Mouse (Mus musculus) limb, embryonic 10.5 days (tissue): ENCODE measurements around the gene Vps37b. TPM values are rescaled to one million over a fixed set of nuclear protein-coding genes. Genes with fewer than 3 reads are reported as not detected.

ENCODE experiments used
- DNase-seq: peaks from one replicate; pipeline ENCODE4 v3.0.0-alpha.2; 2017; ENCODE audit warnings: low spot score
- H3K27ac ChIP-seq: fragments of 300-500 bp; sonication (generic); 2 replicates; pipeline ENCODE4 v1.5.1; 2016; ENCODE audit warnings: mild to moderate bottlenecking
- H3K27me3 ChIP-seq: fragments of 300-500 bp; sonication (generic); 2 replicates; pipeline ENCODE4 v1.6.1; 2016; ENCODE audit warnings: low read depth, mild to moderate bottlenecking; ENCODE audit not compliant: poor library complexity, severe bottlenecking
- H3K36me3 ChIP-seq: fragments of 300-500 bp; sonication (generic); 2 replicates; pipeline ENCODE4 v1.6.1; 2016; ENCODE audit warnings: mild to moderate bottlenecking, moderate library complexity
- H3K4me1 ChIP-seq: fragments of 300-500 bp; sonication (generic); 2 replicates; pipeline ENCODE4 v1.6.1; 2016
- H3K4me3 ChIP-seq: fragments of 300-500 bp; sonication (generic); 2 replicates; pipeline ENCODE4 v1.5.1; 2016; ENCODE audit warnings: mild to moderate bottlenecking, moderate library complexity
- H3K9me3 ChIP-seq: fragments of 300-500 bp; sonication (generic); replicated peaks from 2 replicates; pipeline ENCODE4 v1.6.1; 2016; ENCODE audit warnings: mild to moderate bottlenecking
- WGBS: fragments of 180-500 bp; shearing (Covaris S2); methylation state at CpG from one replicate; pipeline ENCODE4 v1.1.7; 2016; 5-methylcytosine and 5-hydroxymethylcytosine counted together
- polyA plus RNA-seq: library from polyadenylated mRNA; unstranded; fragments of >200 nt; fragmentation: Nextera tagmentation; extraction: Ambion mirVana; gene quantifications from 2 replicates; pipeline ENCODE4 v1.2.1, GENCODE M21; 2016

Gene Vps37b
- 40.5 and 42.6 TPM in 2 replicates for polyA plus RNA-seq

DNA sequence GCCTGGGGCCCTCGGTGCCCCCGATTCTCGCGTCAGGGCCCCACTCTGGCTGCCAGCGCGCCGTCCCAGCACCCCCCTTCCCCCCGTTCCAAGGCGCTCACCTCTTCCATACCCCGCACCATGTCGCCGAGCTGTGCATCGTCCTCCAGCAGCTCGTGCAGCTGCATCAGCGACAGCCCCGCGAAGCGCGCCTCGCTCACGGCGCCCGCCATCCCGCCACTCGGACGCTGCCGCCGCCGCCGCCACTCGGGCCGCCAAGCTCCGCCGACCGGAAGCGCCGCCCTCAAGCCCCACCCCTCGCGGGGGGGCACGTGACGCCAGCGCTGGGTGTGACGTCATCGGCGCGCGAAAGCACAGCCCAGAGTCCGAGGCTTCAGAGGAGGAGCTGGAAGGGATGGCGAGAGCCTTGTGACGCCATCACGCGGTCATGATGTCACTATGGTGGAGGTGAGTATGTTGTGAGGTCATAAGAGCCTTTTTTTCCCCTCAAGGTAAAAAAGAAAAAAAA is at the start of gene Vps37b:
Vps37b (minus strand) TSS at position 270 of the 508 bp plus-strand sequence.
- Histone ChIP-seq H3K36me3 (peaks cover 23% of the 10 kb centered on the region), H3K4me1 (peaks cover 29% of the 10 kb centered on the region)
- under 1% methylated on average over 52 of the region's 52 CpGs for WGBS

DNA sequence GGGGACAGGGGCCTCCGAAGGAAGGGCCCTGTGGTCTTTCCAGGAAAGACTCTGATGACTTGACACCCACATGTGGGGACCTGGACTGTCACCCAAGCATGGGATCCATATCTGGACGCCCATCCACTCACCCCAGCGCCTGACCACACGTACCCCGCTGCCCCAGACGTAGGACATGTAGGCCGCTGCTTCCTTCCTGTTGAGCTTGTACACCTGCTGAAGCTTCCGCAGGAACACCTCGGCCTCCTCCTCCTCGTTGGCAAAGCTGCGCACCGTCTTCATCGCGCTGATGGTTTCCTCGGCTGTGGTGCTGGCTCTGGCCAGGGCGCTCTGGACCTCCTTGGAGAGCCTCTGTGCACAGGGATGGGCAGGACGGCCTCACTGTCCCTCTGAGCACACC is 47.8 kb upstream of the Vps37b start:
- H3K4me1 ChIP-seq = peaks cover 37% of the 10 kb centered on the region
- no peaks in the 10 kb centered on the region for H3K36me3 ChIP-seq
- no peaks in the 10 kb centered on the region for H3K27me3 ChIP-seq
- 94% methylated on average over 17 of the region's 17 CpGs for WGBS
- no peak overlapping the region for H3K4me3 ChIP-seq
- no peak overlapping the region for H3K27ac ChIP-seq
- DNase-seq = no peak
- H3K9me3 ChIP-seq = no peaks in the 10 kb centered on the region

More for the DNA sequence above, at the start of gene Vps37b:
- peak within 1 kb of the TSS; percentile 91 for H3K27ac ChIP-seq
- H3K9me3 ChIP-seq = no peaks in the 10 kb centered on the region
- DNase-seq = peak; percentile 98
- H3K27me3 ChIP-seq = no peaks in the 10 kb centered on the region
- peak within 1 kb of the TSS; percentile 76 for H3K4me3 ChIP-seq

DNA sequence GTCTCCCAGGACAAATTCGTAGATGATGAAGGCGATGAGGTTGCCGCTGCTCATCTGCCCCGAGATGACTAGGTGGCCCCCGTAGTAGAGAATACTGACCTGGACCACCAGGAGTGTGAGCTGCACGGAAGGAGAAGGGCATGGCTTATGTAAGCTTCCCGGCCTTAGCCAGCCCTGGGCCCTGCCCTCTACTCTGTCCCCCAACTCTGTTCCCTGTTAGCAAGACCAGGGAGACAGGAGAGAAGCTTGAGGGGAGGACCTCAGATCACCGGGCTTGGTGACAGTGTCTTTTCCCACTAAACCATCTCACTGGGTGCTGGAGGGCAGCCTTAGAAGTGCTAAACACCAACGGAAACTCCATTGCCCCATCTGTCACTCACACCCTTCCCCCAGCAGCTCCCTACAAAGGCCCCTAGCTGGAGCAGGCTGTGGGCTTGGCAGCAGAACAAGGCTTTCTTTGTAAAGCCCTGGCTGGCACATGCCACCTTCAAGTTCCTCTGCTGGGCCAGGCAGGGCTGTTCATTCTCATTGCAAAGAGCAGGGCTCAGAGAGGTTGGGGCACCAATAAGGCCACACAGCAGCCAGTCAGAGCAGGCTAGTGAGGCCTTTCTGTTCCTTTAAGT is 46.8 kb upstream of the Vps37b start:
- WGBS = 52% methylated on average over 9 of the region's 9 CpGs
- DNase-seq = no peak
- H3K4me3 ChIP-seq = no peak overlapping the region
- no peaks in the 10 kb centered on the region for H3K36me3 ChIP-seq
- no peaks in the 10 kb centered on the region for H3K27me3 ChIP-seq
- peaks cover 44% of the 10 kb centered on the region for H3K4me1 ChIP-seq
- H3K9me3 ChIP-seq = no peaks in the 10 kb centered on the region
- H3K27ac ChIP-seq = peak overlapping the region; percentile 48; the same call in 1 of the 2 replicates

DNA sequence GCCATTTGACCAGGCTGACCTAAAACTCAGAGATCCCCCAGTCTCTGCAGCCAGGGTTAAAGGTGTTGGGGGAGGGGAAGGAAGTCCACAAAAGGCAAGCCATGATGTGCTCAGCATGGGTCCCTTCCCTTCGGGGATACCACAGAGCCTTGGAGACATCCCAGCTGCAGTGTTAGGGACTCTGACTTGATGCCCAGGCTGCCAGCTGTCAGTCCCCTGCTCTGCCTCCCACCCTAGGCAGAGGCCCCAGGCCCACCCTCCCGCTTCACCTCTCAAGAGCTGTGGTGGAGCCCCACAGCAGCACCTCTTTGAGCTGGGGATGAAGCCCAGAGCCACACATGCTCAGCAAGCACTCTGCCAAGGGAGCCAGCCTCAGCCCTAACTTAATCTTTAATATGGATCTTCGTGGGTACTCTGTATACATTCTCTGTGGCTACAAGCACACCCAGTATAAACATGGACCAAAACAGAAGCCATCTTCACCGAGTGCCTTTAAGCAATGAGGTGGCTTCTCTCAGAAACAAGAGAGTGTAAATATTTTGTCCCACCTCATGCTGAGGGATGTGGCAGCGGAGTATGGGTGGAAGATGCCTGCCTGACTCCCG is 45.9 kb upstream of the Vps37b start:
- Histone ChIP-seq H3K27ac (no peak overlapping the region), H3K36me3 (no peaks in the 10 kb centered on the region), H3K4me1 (peaks cover 50% of the 10 kb centered on the region), H3K4me3 (no peak overlapping the region), H3K9me3 (no peaks in the 10 kb centered on the region), H3K27me3 (no peaks in the 10 kb centered on the region)
- WGBS = 60% methylated on average over 6 of the region's 6 CpGs
- no peak for DNase-seq

DNA sequence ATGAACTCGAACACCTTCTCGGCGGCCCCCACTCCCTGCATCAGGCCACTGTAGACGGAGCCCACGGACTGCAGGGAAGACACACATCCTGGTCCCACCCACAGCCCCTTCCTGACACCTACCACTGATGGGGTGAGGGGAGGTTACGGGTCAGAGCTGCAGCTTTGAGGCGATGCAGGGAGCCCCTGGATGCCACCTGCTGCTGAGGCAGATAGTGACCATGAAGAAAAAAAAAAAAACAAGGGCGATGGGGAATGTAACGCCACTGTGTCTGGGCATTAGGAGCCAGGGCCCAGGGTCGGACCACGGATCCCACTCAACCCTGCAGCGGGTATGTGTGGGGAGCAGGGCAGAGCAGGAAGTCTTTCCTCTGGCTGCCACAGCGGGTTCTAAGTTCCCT is 45.2 kb upstream of the Vps37b start:
- WGBS = 78% methylated on average over 13 of the region's 13 CpGs
- Histone ChIP-seq H3K36me3 (no peaks in the 10 kb centered on the region), H3K27me3 (no peaks in the 10 kb centered on the region), H3K9me3 (no peaks in the 10 kb centered on the region), H3K4me3 (no peak overlapping the region), H3K27ac (no peak overlapping the region), H3K4me1 (peaks cover 52% of the 10 kb centered on the region)
- DNase-seq = no peak

DNA sequence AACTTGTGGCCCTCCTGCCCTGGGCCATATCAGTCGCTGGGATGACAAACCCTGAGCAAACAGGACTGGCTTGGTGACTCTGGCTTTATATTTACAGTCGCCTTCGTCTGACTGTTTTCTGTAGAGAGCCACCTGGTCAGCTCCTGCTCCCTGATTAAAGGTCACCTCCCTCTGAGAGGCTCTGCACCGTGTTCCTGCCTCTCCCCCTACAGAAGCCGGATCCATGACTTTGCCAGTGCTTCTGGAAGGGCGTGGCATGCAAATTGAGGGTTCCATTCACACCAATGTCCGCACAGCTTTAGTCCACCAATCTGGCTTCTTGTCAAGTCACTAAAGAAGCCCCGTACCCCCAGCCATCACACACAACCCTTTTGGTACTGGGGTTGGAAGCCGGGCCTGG is 44.5 kb upstream of the Vps37b start:
- Histone ChIP-seq H3K4me3 (no peak overlapping the region), H3K27ac (no peak overlapping the region; the same call in 1 of the 2 replicates), H3K9me3 (no peaks in the 10 kb centered on the region), H3K4me1 (peaks cover 59% of the 10 kb centered on the region), H3K27me3 (no peaks in the 10 kb centered on the region), H3K36me3 (no peaks in the 10 kb centered on the region)
- no peak for DNase-seq
- WGBS = 48% methylated on average over 9 of the region's 9 CpGs

DNA sequence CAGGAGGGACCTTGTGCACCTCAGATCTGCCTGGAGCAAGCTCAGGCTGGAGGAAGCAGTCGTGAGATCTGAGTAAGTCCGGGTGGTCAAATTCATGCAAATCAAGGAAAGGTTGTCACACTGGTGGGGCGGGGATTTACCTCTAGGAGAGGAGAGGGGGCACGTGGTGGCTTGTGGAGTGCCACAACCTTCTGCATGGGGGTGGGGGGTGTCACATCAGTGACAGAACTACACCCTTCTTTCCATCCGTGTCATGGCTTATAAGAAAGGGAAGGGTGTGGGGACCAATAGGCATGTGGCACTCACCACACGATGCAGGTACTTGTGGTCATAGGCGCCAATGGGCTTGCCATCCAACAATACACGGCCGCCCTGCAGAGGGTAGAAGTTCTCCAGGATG is 43.6 kb upstream of the Vps37b start:
- Histone ChIP-seq H3K4me3 (no peak overlapping the region), H3K27me3 (no peaks in the 10 kb centered on the region), H3K4me1 (peaks cover 59% of the 10 kb centered on the region), H3K36me3 (no peaks in the 10 kb centered on the region), H3K27ac (no peak overlapping the region; the same call in 1 of the 2 replicates), H3K9me3 (no peaks in the 10 kb centered on the region)
- WGBS = 66% methylated on average over 9 of the region's 9 CpGs
- DNase-seq = no peak

DNA sequence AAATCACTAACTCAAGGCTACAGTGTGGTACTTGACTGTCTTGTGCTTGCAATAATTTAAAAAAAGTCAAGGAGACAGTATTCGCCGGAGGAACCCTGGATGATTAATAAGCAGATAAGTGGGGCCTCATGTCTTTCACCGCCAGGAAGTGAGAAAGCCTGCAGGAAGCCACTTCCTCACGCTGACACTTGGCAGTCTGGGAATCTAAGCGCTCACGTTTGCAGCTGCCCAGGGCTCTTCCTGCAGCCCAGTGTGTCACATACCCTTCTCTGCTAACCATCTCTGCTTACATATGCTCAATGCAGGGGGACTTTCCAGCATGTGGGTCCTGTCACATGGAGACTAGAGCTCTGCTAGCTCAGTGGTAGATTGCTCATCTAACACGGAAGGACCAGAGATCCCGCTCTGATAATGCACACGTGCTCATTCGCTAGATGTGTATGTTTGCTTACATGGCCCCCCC is 42.8 kb upstream of the Vps37b start:
- Histone ChIP-seq H3K4me1 (peaks cover 59% of the 10 kb centered on the region), H3K36me3 (no peaks in the 10 kb centered on the region), H3K9me3 (no peaks in the 10 kb centered on the region), H3K27me3 (no peaks in the 10 kb centered on the region), H3K4me3 (no peak overlapping the region), H3K27ac (no peak overlapping the region)
- 51% methylated on average over 10 of the region's 10 CpGs for WGBS
- DNase-seq = no peak

DNA sequence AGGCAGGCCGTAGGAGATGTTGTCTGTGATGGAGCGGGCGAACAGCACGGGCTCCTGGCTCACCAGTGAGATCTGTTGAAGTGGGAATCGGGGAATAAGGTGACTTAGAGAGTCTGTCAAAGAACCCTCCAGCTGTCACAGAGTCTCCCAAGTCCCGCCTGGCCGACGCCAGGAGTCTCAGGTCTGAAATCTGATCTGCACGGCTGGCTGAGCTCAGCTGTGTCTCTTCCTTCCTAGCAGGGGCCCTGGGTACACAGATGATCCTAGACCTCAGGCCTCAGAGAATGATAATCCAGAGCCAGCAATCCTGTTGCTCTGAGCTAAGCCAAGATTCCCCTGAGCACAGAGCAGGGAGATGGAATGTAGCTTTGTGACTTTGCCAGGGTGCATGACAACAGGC is 41.6 kb upstream of the Vps37b start:
- Histone ChIP-seq H3K27ac (peak overlapping the region; percentile 14; the same call in 1 of the 2 replicates), H3K36me3 (no peaks in the 10 kb centered on the region), H3K4me3 (no peak overlapping the region), H3K27me3 (no peaks in the 10 kb centered on the region), H3K9me3 (no peaks in the 10 kb centered on the region), H3K4me1 (peaks cover 52% of the 10 kb centered on the region)
- no peak for DNase-seq
- WGBS = 41% methylated on average over 9 of the region's 9 CpGs

DNA sequence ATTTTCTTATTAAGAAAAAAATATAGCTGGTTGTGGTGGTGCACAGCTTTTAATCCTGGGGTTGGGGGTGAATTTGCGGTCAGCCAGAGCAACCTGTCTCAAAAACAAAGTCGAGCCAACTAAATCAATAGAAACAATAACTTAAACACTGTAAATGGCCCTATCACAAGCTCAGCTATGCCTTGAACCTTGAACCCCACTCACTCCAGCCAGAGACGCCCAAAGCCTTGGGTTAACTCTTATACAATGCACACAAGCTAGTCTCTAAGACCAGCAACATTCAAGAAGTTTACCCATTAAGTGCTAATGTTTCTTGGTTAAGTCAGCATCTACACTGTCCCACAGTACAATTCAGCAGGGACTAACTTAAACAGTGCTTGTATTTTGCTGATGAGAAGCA is 37.6 kb upstream of the Vps37b start:
- Histone ChIP-seq H3K27me3 (no peaks in the 10 kb centered on the region), H3K9me3 (no peaks in the 10 kb centered on the region), H3K36me3 (no peaks in the 10 kb centered on the region), H3K4me3 (no peak overlapping the region), H3K4me1 (peaks cover 20% of the 10 kb centered on the region), H3K27ac (no peak overlapping the region)
- DNase-seq = no peak
- WGBS = 86% methylated on average over 3 of the region's 3 CpGs

DNA sequence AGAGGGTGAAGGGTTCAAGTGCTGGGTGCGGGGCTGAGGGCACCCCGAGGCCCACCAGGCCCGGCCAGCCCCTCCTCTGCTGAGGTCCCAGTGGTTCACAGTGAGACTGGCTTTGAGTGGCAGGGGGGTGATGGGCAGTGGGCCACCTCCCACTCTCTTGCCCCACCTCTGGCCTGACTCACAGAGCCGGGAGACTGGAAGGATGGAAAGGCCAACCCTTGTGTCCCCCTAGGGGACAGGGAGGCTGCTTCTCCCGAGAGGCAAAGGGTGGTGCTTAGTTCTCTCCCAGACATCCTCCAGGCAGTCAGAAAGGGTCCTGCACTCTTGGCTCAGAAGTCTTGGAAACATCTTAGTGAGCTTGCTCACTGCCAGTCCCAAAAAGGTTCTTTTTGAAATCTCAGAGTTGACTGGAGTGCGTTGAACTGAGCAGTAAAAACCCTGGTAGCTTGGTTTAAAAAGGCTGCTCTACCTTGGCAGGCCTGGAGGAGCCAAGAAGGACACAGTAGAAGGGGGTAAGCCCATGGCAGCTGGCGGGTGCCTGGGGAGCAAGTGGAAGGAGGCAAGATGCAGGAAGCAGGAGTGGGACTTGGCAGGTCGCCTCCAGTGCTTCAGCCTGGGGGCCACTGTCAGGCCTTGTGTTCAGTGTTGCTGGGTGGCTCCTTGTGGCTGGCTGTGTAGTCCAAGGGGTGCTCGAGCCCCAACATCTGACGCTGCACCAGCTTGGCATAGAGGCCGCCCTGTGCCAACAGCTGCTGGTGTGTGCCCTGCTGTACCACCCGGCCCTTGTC is 30.2 kb upstream of the Vps37b start:
- H3K9me3 ChIP-seq = no peaks in the 10 kb centered on the region
- H3K4me3 ChIP-seq = no peak overlapping the region
- 81% methylated on average over 12 of the region's 12 CpGs for WGBS
- H3K27me3 ChIP-seq = no peaks in the 10 kb centered on the region
- H3K4me1 ChIP-seq = peaks cover 3% of the 10 kb centered on the region; the same call in 1 of the 2 replicates
- no peaks in the 10 kb centered on the region for H3K36me3 ChIP-seq
- no peak overlapping the region for H3K27ac ChIP-seq
- DNase-seq = no peak

DNA sequence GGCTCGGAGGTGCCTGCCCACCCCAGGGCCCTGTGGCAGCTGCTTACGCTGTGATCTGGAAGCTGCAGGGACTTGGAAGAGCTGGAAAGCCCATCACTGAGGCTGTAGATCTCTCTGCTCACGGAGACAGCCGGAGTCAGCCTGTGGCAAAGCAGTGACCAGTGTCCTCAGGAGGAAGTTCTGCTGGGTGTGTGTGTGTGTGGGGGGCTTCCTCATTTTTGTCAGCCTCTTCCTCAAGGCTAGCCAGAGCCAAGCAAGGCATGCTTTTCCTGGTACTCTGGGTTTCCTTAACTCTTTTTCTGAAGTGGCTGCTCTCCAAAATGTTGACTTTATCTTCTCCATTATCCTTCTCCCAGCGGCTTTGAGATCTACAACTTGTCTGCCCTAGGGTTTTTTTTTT is 27.6 kb upstream of the Vps37b start:
- DNase-seq = no peak
- H3K27ac ChIP-seq = no peak overlapping the region
- WGBS = 80% methylated on average over 5 of the region's 5 CpGs

DNA sequence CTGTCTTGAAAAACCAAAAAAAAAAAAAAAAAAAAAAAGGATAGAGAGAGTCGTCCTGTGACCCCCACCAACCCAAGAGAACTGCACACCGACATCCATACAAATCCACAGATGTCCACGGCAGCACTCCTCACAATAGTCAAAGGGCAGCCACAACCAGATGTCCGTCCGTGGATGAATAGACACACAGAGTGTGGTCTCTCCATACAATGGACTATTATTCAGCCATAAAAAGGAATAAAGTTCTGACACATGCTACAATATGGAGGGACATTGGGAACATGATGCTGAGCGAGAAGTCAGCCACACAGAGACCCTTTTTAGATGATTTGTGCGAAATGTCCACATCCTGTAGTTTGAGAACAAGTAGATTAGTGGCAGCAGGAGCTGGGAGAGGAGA is 26.7 kb upstream of the Vps37b start:
- H3K36me3 ChIP-seq = no peaks in the 10 kb centered on the region
- peaks cover 3% of the 10 kb centered on the region; the same call in 1 of the 2 replicates for H3K4me1 ChIP-seq
- no peak overlapping the region for H3K27ac ChIP-seq
- no peak overlapping the region for H3K4me3 ChIP-seq
- no peaks in the 10 kb centered on the region for H3K9me3 ChIP-seq
- DNase-seq = no peak
- no peaks in the 10 kb centered on the region for H3K27me3 ChIP-seq
- 89% methylated on average over 7 of the region's 7 CpGs for WGBS

More for the DNA sequence above, 27.6 kb upstream of the Vps37b start:
- no peaks in the 10 kb centered on the region for H3K27me3 ChIP-seq
- peaks cover 3% of the 10 kb centered on the region; the same call in 1 of the 2 replicates for H3K4me1 ChIP-seq
- no peak overlapping the region for H3K4me3 ChIP-seq
- no peaks in the 10 kb centered on the region for H3K9me3 ChIP-seq
- H3K36me3 ChIP-seq = no peaks in the 10 kb centered on the region
